In the genomic region with DNA sequence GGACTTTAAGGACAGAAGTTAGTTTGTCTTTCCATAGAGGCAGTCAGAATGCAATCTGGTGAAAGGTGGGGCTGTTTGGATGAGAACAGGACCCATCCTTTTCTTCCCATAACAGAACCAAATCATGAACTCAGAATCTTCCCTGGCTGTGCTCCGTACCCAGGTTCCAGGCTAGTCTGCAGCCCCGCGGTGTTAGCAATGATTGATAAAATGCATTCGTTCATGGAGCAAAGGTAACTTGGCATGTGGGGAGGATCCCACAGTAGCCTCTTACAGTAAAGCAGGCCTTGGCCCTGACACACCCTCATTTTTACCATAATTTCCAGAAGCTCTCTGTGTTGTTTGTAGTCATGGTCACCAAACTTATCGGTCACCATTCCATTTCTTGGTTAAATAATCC, we compare ENCODE assay signal across 24 mouse cellular contexts.
A peak's percentile ranks its signal among the peaks of the same experiment; 100 is the strongest.
DNase-seq lines count a peak whose midpoint lies in the region; ATAC-seq and TF ChIP-seq lines count a peak whose summit lies in the region.
"Had no signal": no experiment of that assay in that cellular context is flagged by ENCODE, and none has a peak within 500 bp of the region (broad histone marks: within the 10 kb centered on the region; RNA-seq: fewer than 3 reads in every experiment).

No protein-coding gene starts in this region.

- no peak overlapping the region for H3K9ac ChIP-seq in intestine, embryonic 14.5 days (ENCODE audit: low read length)
- no peak overlapping the region for H3K9ac ChIP-seq in intestine, postnatal 0 days (ENCODE audit: low read depth, low read length)
- H3K9ac ChIP-seq: embryonic facial prominence, embryonic 13.5 days; embryonic facial prominence, embryonic 15.5 days; forebrain, embryonic 12.5 days had no signal

- no peaks in the 10 kb centered on the region for H3K27me3 ChIP-seq in intestine, embryonic 14.5 days (replicated peaks; ENCODE audit: control insufficient read depth, insufficient read depth, low read length)
- H3K27me3 ChIP-seq in intestine, postnatal 0 days (replicated peaks; ENCODE audit: control insufficient read depth, insufficient read depth, low read length) = peaks cover 3% of the 10 kb centered on the region; the same call in 1 of the 2 replicates
- no peaks in the 10 kb centered on the region for H3K27me3 ChIP-seq in kidney, adult 2 months (replicated peaks; ENCODE audit: control insufficient read depth, insufficient read depth, low read length)
- H3K27me3 ChIP-seq: embryonic facial prominence, embryonic 15.5 days had no signal

- H3K36me3 ChIP-seq in intestine, embryonic 14.5 days (ENCODE audit: control insufficient read depth, insufficient read depth, low read length) = no peaks in the 10 kb centered on the region
- no peaks in the 10 kb centered on the region for H3K36me3 ChIP-seq in intestine, postnatal 0 days (ENCODE audit: control insufficient read depth, insufficient read depth)
- no peaks in the 10 kb centered on the region for H3K36me3 ChIP-seq in kidney, adult 2 months (ENCODE audit: control insufficient read depth, insufficient read depth, low read length)
- H3K36me3 ChIP-seq: embryonic facial prominence, embryonic 15.5 days; forebrain, embryonic 12.5 days had no signal

- TF ChIP-seq CTCF in intestine, postnatal 0 days (IDR thresholded peaks at IDR 0.05; ENCODE audit: low read depth) = no peak
- TF ChIP-seq CTCF in kidney, adult 2 months (conservative IDR thresholded peaks at IDR 0.05; ENCODE audit: insufficient read depth, insufficient read length, low read depth, low read length) = no peak

- H3K4me2 ChIP-seq in intestine, embryonic 14.5 days (ENCODE audit: low read length) = no peak overlapping the region
- no peak overlapping the region for H3K4me2 ChIP-seq in intestine, postnatal 0 days (replicated peaks; ENCODE audit: low read depth)
- H3K4me2 ChIP-seq: embryonic facial prominence, embryonic 13.5 days; embryonic facial prominence, embryonic 15.5 days; forebrain, embryonic 12.5 days had no signal

- no peaks in the 10 kb centered on the region for H3K4me1 ChIP-seq in intestine, embryonic 14.5 days (replicated peaks; ENCODE audit: control insufficient read depth, insufficient read depth, low read length)
- H3K4me1 ChIP-seq in intestine, postnatal 0 days (replicated peaks; ENCODE audit: control insufficient read depth, insufficient read depth, low read length) = no peaks in the 10 kb centered on the region
- H3K4me1 ChIP-seq in kidney, adult 2 months (ENCODE audit: control insufficient read depth, insufficient read depth, low read length) = peaks cover 6% of the 10 kb centered on the region; the same call in 1 of the 2 replicates
- H3K4me1 ChIP-seq: forebrain, embryonic 10.5 days; forebrain, embryonic 12.5 days had no signal

- no peak for ATAC-seq in intestine, embryonic 14.5 days (replicated peaks; ENCODE audit: low FRiP score, low TSS enrichment, low read depth)
- ATAC-seq in intestine, postnatal 0 days = no peak
- ATAC-seq: forebrain, embryonic 14.5 days had no signal

- no peak overlapping the region for H3K27ac ChIP-seq in intestine, embryonic 14.5 days (ENCODE audit: low read depth)
- H3K27ac ChIP-seq in intestine, postnatal 0 days (ENCODE audit: low read depth, low read length) = no peak overlapping the region
- peak overlapping the region; percentile 76 for H3K27ac ChIP-seq in kidney, adult 2 months (ENCODE audit: insufficient read depth, low read depth, low read length)
- H3K27ac ChIP-seq: embryonic facial prominence, embryonic 13.5 days; embryonic facial prominence, embryonic 15.5 days; forebrain, embryonic 10.5 days; forebrain, embryonic 12.5 days had no signal

- no peak overlapping the region for H3K4me3 ChIP-seq in intestine, embryonic 14.5 days (ENCODE audit: low read depth, low read length)
- H3K4me3 ChIP-seq in intestine, postnatal 0 days (ENCODE audit: low read depth, low read length) = no peak overlapping the region
- no peak overlapping the region for H3K4me3 ChIP-seq in kidney, adult 2 months (ENCODE audit: insufficient read depth, low read depth, low read length)
- H3K4me3 ChIP-seq: embryonic facial prominence, embryonic 13.5 days; embryonic facial prominence, embryonic 15.5 days; erythroblast, embryonic 14.5 days; forebrain, embryonic 10.5 days; forebrain, embryonic 12.5 days had no signal

- no peak for TF ChIP-seq POLR2A in kidney, adult 2 months (IDR thresholded peaks at IDR 0.05; ENCODE audit: low read depth, low read length)

- no peaks in the 10 kb centered on the region for H3K9me3 ChIP-seq in intestine, embryonic 14.5 days (ENCODE audit: control insufficient read depth, low read length)
- H3K9me3 ChIP-seq in intestine, postnatal 0 days (ENCODE audit: control insufficient read depth) = no peaks in the 10 kb centered on the region
- H3K9me3 ChIP-seq: embryonic facial prominence, embryonic 13.5 days; embryonic facial prominence, embryonic 15.5 days; forebrain, embryonic 10.5 days; forebrain, embryonic 12.5 days had no signal

- peak; percentile 29 for DNase-seq in intestine, embryonic 14.5 days (ENCODE audit: low spot score)
- peak; percentile 76 for DNase-seq in kidney, adult 2 months
- DNase-seq in kidney, adult 18-20 months = no peak
- DNase-seq in kidney, adult 9 months = peak; percentile 79
- DNase-seq in kidney, postnatal 4 days = no peak
- DNase-seq in testis, postnatal 10 days (ENCODE audit: low spot score) = peak; percentile 15
- DNase-seq in testis, postnatal 14 days (ENCODE audit: low spot score) = no peak
- DNase-seq: adrenal gland, adult 2 months; adrenal gland, postnatal 10 days; adrenal gland, postnatal 25 days; cerebellum, adult 11 months; cerebellum, adult 18-20 months; cerebellum, adult 8-10 months; cerebellum, adult 9-11 months; cerebellum, postnatal 14 days; cerebellum, postnatal 36 days; embryo, embryonic 11 days had no signal

- 96% methylated on average over 5 of the region's 5 CpGs for WGBS in intestine, embryonic 14.5 days
- 84% methylated on average over 5 of the region's 5 CpGs for WGBS in intestine, postnatal 0 days
- 69% methylated on average over 5 of the region's 5 CpGs for WGBS in kidney, adult 2 months

Comparison
In these comparisons a context has a peak if more than half of its experiments do, and no peak if none do; other contexts are left out.
1. DNase-seq: peak in intestine, embryonic 14.5 days (single experiment), kidney, adult 2 months (single experiment), kidney, adult 9 months (single experiment) and testis, postnatal 10 days (single experiment); none in kidney, adult 18-20 months (single experiment), kidney, postnatal 4 days (0 of 2) and testis, postnatal 14 days (single experiment).